Mouse (Mus musculus): ENCODE results near the gene Rps19.

DNA sequence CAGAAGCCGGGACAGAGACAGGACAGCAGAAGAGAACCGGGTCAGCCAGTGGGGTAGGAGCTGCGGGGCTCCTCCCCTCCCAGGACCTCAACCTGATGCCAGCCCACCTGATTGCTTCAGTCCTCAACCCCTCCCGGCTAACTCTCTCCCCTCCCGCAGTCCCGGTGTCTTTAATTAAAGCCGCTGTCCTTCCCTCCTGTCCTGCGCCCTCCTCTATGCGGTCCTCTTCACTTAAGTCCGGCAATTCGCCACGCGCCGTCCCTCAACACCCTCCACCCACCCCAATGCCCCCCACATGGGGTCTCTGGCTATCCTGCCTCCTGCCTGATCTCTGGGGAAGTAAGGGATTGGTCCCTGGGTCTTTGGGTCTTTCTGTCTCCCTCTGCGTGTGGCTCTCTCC lies 47.5 kb downstream of the Rps19 start:
- TF ChIP-seq CTCF (IDR thresholded peaks at IDR 0.05; ENCODE audit: borderline replicate concordance, extremely low read depth, insufficient read depth, insufficient read length) (no peak), POLR2A (IDR thresholded peaks at IDR 0.05; ENCODE audit: borderline replicate concordance, extremely low read depth, insufficient read depth, insufficient read length, poor library complexity, severe bottlenecking) (no peak)

Measured in brain, embryonic 14.5 days (tissue).